Mouse (Mus musculus) forebrain, embryonic 10.5 days (tissue): ENCODE data around the gene Cd96. TPM values are rescaled to one million over a fixed set of nuclear protein-coding genes. Genes with fewer than 3 reads are reported as not detected.
A peak's percentile ranks its signal among the peaks of the same experiment; 100 is the strongest.
"Not testable (repeated sequence)": the region's sequence is repeated elsewhere in the genome, so short reads cannot be mapped to it uniquely, and the experiment has no call there.

ENCODE experiments used
- DNase-seq: peaks from one replicate; pipeline ENCODE4 v3.0.0-alpha.2; 2017; ENCODE audit warnings: low spot score; ENCODE audit errors: extremely low spot score
- H3K27ac ChIP-seq: fragments of 300-500 bp; sonication (generic); 2 replicates; pipeline ENCODE4 v1.5.1; 2016; ENCODE audit warnings: mild to moderate bottlenecking
- H3K27me3 ChIP-seq: fragments of 300-500 bp; sonication (generic); 2 replicates; pipeline ENCODE4 v1.6.1; 2016; ENCODE audit warnings: mild to moderate bottlenecking; ENCODE audit not compliant: poor library complexity, severe bottlenecking
- H3K36me3 ChIP-seq: fragments of 300-500 bp; sonication (generic); replicated peaks from 2 replicates; pipeline ENCODE4 v1.6.1; 2016; ENCODE audit warnings: mild to moderate bottlenecking, moderate library complexity
- H3K4me1 ChIP-seq: fragments of 300-500 bp; sonication (generic); 2 replicates; pipeline ENCODE4 v1.6.1; 2016
- H3K4me3 ChIP-seq: fragments of 300-500 bp; sonication (generic); 2 replicates; pipeline ENCODE4 v1.5.1; 2016; ENCODE audit warnings: mild to moderate bottlenecking, moderate library complexity
- H3K9me3 ChIP-seq: fragments of 300-500 bp; sonication (generic); 2 replicates; pipeline ENCODE4 v1.6.1; 2016; ENCODE audit warnings: mild to moderate bottlenecking, moderate library complexity
- WGBS: fragments of 180-500 bp; shearing (Covaris S2); methylation state at CpG from one replicate; pipeline ENCODE4 v1.1.7; 2016; 5-methylcytosine and 5-hydroxymethylcytosine counted together
- polyA plus RNA-seq: library from polyadenylated mRNA; unstranded; fragments of >200 nt; fragmentation: Nextera tagmentation; extraction: Ambion mirVana; gene quantifications from 2 replicates; pipeline ENCODE4 v1.2.1, GENCODE M21; 2016

Cd96 gene
- not detected in 2 replicates for polyA plus RNA-seq

GRCm38 (mm10) chr16:46120020-46120419, at the start of gene Cd96:
Gene Cd96, minus strand, starts transcription at chr16:46120251.
- Histone ChIP-seq H3K27me3 (no peaks in the 10 kb centered on the region), H3K36me3 (no peaks in the 10 kb centered on the region), H3K4me3 (no peak within 1 kb of the TSS), H3K4me1 (peaks cover 3% of the 10 kb centered on the region; the same call in 1 of the 2 replicates), H3K9me3 (no peaks in the 10 kb centered on the region), H3K27ac (no peak within 1 kb of the TSS)
- 86% methylated on average over 10 of the region's 10 CpGs for WGBS
- no peak for DNase-seq

GRCm38 (mm10) chr16:46166971-46167370, 46.9 kb upstream of the Cd96 start:
- H3K9me3 ChIP-seq, result peaks cover 8% of the 10 kb centered on the region; the same call in 1 of the 2 replicates
- no peak for DNase-seq
- H3K4me1 ChIP-seq, result no peaks in the 10 kb centered on the region
- no peaks in the 10 kb centered on the region for H3K27me3 ChIP-seq
- 89% methylated on average over 3 of the region's 3 CpGs for WGBS
- H3K36me3 ChIP-seq, result no peaks in the 10 kb centered on the region
- no peak overlapping the region for H3K27ac ChIP-seq
- no peak overlapping the region for H3K4me3 ChIP-seq

- DNase-seq, result no peak
- 93% methylated on average over 4 of the region's 4 CpGs for WGBS
- Histone ChIP-seq H3K4me3 (no peak overlapping the region), H3K27ac (no peak overlapping the region), H3K4me1 (no peaks in the 10 kb centered on the region), H3K9me3 (no peaks in the 10 kb centered on the region), H3K27me3 (no peaks in the 10 kb centered on the region), H3K36me3 (no peaks in the 10 kb centered on the region)
Observed at GRCm38 (mm10) chr16:46165305-46165704, 45.3 kb upstream of the Cd96 start.

GRCm38 (mm10) chr16:46154832-46155231, 34.8 kb upstream of the Cd96 start, which contains the start of gene Gm4737:
Gene Gm4737, minus strand, starts transcription at chr16:46155077.
- not testable (repeated sequence) for H3K27ac ChIP-seq, H3K9me3 ChIP-seq, H3K4me3 ChIP-seq, DNase-seq, H3K27me3 ChIP-seq, H3K4me1 ChIP-seq, H3K36me3 ChIP-seq
- 93% methylated on average over 10 of the region's 16 CpGs for WGBS

- no peaks in the 10 kb centered on the region for H3K4me1 ChIP-seq
- H3K4me3 ChIP-seq, result no peak overlapping the region
- DNase-seq, result no peak
- no peaks in the 10 kb centered on the region for H3K27me3 ChIP-seq
- no peak overlapping the region for H3K27ac ChIP-seq
- H3K36me3 ChIP-seq, result no peaks in the 10 kb centered on the region
- no peaks in the 10 kb centered on the region for H3K9me3 ChIP-seq
Observed at GRCm38 (mm10) chr16:46151141-46151540, 31.1 kb upstream of the Cd96 start.

- no peaks in the 10 kb centered on the region for H3K36me3 ChIP-seq
- H3K27ac ChIP-seq, result no peak overlapping the region
- WGBS, result 84% methylated on average over 3 of the region's 3 CpGs
- H3K4me1 ChIP-seq, result no peaks in the 10 kb centered on the region
- H3K9me3 ChIP-seq, result no peaks in the 10 kb centered on the region
- H3K4me3 ChIP-seq, result no peak overlapping the region
- no peaks in the 10 kb centered on the region for H3K27me3 ChIP-seq
- no peak for DNase-seq
Observed at GRCm38 (mm10) chr16:46148661-46149341, 28.8 kb upstream of the Cd96 start.

GRCm38 (mm10) chr16:46146962-46147361, 26.9 kb upstream of the Cd96 start:
- no peaks in the 10 kb centered on the region for H3K9me3 ChIP-seq
- no peak for DNase-seq
- H3K36me3 ChIP-seq, result no peaks in the 10 kb centered on the region
- no peaks in the 10 kb centered on the region for H3K27me3 ChIP-seq
- H3K27ac ChIP-seq, result no peak overlapping the region
- 82% methylated on average over 3 of the region's 3 CpGs for WGBS
- no peaks in the 10 kb centered on the region for H3K4me1 ChIP-seq
- no peak overlapping the region for H3K4me3 ChIP-seq

- no peak overlapping the region for H3K27ac ChIP-seq
- no peaks in the 10 kb centered on the region for H3K27me3 ChIP-seq
- H3K4me1 ChIP-seq, result peaks cover 3% of the 10 kb centered on the region; the same call in 1 of the 2 replicates
- no peak for DNase-seq
- H3K9me3 ChIP-seq, result no peaks in the 10 kb centered on the region
- H3K4me3 ChIP-seq, result no peak overlapping the region
- no peaks in the 10 kb centered on the region for H3K36me3 ChIP-seq
Observed at GRCm38 (mm10) chr16:46122238-46122637, 2.2 kb upstream of the Cd96 start.

GRCm38 (mm10) chr16:46121420-46121819, 1.4 kb upstream of the Cd96 start:
- Histone ChIP-seq H3K4me1 (peaks cover 3% of the 10 kb centered on the region; the same call in 1 of the 2 replicates), H3K27ac (no peak overlapping the region), H3K27me3 (no peaks in the 10 kb centered on the region), H3K9me3 (no peaks in the 10 kb centered on the region), H3K4me3 (no peak overlapping the region), H3K36me3 (no peaks in the 10 kb centered on the region)
- WGBS, result 67% methylated on average over 2 of the region's 2 CpGs
- peak; percentile 18 for DNase-seq

- H3K9me3 ChIP-seq, result no peaks in the 10 kb centered on the region
- peaks cover 3% of the 10 kb centered on the region; the same call in 1 of the 2 replicates for H3K4me1 ChIP-seq
- H3K4me3 ChIP-seq, result no peak overlapping the region
- no peaks in the 10 kb centered on the region for H3K36me3 ChIP-seq
- no peaks in the 10 kb centered on the region for H3K27me3 ChIP-seq
- no peak overlapping the region for H3K27ac ChIP-seq
- WGBS, result 78% methylated on average over 3 of the region's 3 CpGs
- no peak for DNase-seq
Observed at GRCm38 (mm10) chr16:46120607-46121006, 556 bp upstream of the Cd96 start.

GRCm38 (mm10) chr16:46117645-46118044, 2.4 kb downstream of the Cd96 start:
- Histone ChIP-seq H3K4me1 (peaks cover 3% of the 10 kb centered on the region; the same call in 1 of the 2 replicates), H3K27ac (no peak overlapping the region), H3K9me3 (no peaks in the 10 kb centered on the region), H3K27me3 (no peaks in the 10 kb centered on the region), H3K4me3 (no peak overlapping the region), H3K36me3 (no peaks in the 10 kb centered on the region)
- DNase-seq, result no peak
- 94% methylated on average over 3 of the region's 3 CpGs for WGBS

GRCm38 (mm10) chr16:46114727-46115126, 5.3 kb downstream of the Cd96 start:
- no peak overlapping the region for H3K27ac ChIP-seq
- no peaks in the 10 kb centered on the region for H3K4me1 ChIP-seq
- no peak for DNase-seq
- 82% methylated on average over 2 of the region's 2 CpGs for WGBS
- no peaks in the 10 kb centered on the region for H3K9me3 ChIP-seq
- H3K36me3 ChIP-seq, result no peaks in the 10 kb centered on the region
- H3K27me3 ChIP-seq, result no peaks in the 10 kb centered on the region
- H3K4me3 ChIP-seq, result no peak overlapping the region

- Histone ChIP-seq H3K36me3 (no peaks in the 10 kb centered on the region), H3K4me3 (no peak overlapping the region), H3K27ac (no peak overlapping the region), H3K9me3 (no peaks in the 10 kb centered on the region), H3K4me1 (no peaks in the 10 kb centered on the region), H3K27me3 (no peaks in the 10 kb centered on the region)
- WGBS, result 52% methylated on average over 8 of the region's 8 CpGs
- DNase-seq, result no peak
Observed at GRCm38 (mm10) chr16:46109536-46109935, 10.5 kb downstream of the Cd96 start.
